Mouse (Mus musculus) thymus, postnatal 25 days (tissue): ENCODE results near the gene Cdc42ep3.

Experiments
- DNase-seq: peaks from one replicate; pipeline ENCODE4 v3.0.0; 2022

Cdc42ep3 gene

DNA sequence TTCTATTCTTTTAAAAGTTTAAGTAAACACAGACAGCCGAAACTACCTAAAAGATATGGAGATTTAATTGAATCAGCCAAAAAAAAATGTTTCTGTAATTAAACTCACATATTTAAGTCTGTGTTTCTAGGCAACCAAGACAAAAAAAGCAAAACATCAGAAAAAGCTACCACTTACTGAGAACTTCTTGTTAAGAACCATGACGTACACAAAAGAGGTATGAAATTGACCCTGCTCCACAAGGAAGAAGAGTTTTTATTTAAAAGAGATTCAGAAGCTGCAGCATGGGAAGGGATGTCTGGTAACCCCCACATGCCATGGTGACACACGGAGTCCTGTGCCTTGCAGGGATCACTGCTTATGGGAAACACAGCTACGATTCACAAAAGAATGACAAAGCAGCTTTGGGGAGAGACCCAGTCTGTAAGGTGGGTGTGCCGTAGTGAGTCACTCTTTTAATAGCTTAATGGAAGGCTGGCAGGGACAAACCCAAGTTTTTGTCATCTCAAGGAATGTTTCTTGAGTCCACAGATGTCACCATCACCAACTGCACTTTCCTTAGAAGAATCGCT is 69.8 kb downstream of the Cdc42ep3 start:
- DNase-seq = no peak
